Mouse (Mus musculus): ENCODE data around the gene Clstn2.

GRCm38 (mm10) chr9:97950378-97951006, 82.5 kb downstream of the Clstn2 start:
- TF ChIP-seq CTCF (IDR thresholded peaks at IDR 0.05; ENCODE audit: borderline replicate concordance, insufficient read depth, low read depth, low read length), result no peak
- no peak for TF ChIP-seq POLR2A (IDR thresholded peaks at IDR 0.05; ENCODE audit: borderline replicate concordance, insufficient read depth, low read length)

Data from cerebellum, adult 2 months (tissue).